15 mouse cellular contexts compared by ENCODE assay signal in genomic region chr5:67534056-67534455, GRCm38 (mm10).
DNase-seq lines count a peak whose midpoint lies in the region; ATAC-seq and TF ChIP-seq lines count a peak whose summit lies in the region.
"Had no signal": no experiment of that assay in that cellular context is flagged by ENCODE, and none has a peak within 500 bp of the region (broad histone marks: within the 10 kb centered on the region; RNA-seq: fewer than 3 reads in every experiment).

No protein-coding gene starts in this region.

- no peak overlapping the region for H3K4me3 ChIP-seq in kidney, embryonic 15.5 days (replicated peaks)
- H3K4me3 ChIP-seq in lung, postnatal 0 days (ENCODE audit: low read depth, low read length), result no peak overlapping the region
- H3K4me3 ChIP-seq: erythroblast, embryonic 14.5 days; heart, embryonic 13.5 days; hindbrain, embryonic 10.5 days; neural tube, embryonic 12.5 days had no signal

- no peak overlapping the region for H3K4me2 ChIP-seq in kidney, embryonic 15.5 days
- H3K4me2 ChIP-seq in lung, postnatal 0 days (replicated peaks; ENCODE audit: low read depth, low read length), result no peak overlapping the region
- H3K4me2 ChIP-seq: heart, embryonic 13.5 days; neural tube, embryonic 12.5 days had no signal

- DNase-seq in embryo, embryonic 11 days, result peak; percentile 37
- no peak for DNase-seq in embryo, embryonic 10 days (ENCODE audit: low spot score)
- DNase-seq in kidney, adult 11 months, result no peak
- DNase-seq in lung, postnatal 0 days (ENCODE audit: low spot score), result peak; percentile 64
- DNase-seq in lung, postnatal 25 days (ENCODE audit: low spot score), result no peak
- peak; percentile 22 for DNase-seq in retina, embryonic 14.5 days (ENCODE audit: low spot score)
- DNase-seq: cerebellum, postnatal 25 days had no signal

- H3K9ac ChIP-seq in kidney, embryonic 15.5 days, result no peak overlapping the region
- no peak overlapping the region for H3K9ac ChIP-seq in lung, postnatal 0 days (replicated peaks; ENCODE audit: low read depth)
- H3K9ac ChIP-seq: heart, embryonic 13.5 days; neural tube, embryonic 12.5 days had no signal

- ATAC-seq in kidney, embryonic 15.5 days (replicated peaks; ENCODE audit: low FRiP score), result no peak
- ATAC-seq in lung, postnatal 0 days, result no peak
- no peak for ATAC-seq in CD4-positive, CD25-positive, alpha-beta regulatory T cell, adult 4 months
- ATAC-seq: activated CD4-positive, CD25-positive, alpha-beta regulatory T cell, adult 4 months had no signal

- peak; percentile 60 for TF ChIP-seq CTCF in lung, postnatal 0 days (IDR thresholded peaks at IDR 0.05)

- no peaks in the 10 kb centered on the region for H3K27me3 ChIP-seq in kidney, embryonic 15.5 days
- H3K27me3 ChIP-seq in lung, postnatal 0 days (replicated peaks; ENCODE audit: insufficient read depth, low read length), result no peaks in the 10 kb centered on the region
- H3K27me3 ChIP-seq: heart, embryonic 13.5 days; neural tube, embryonic 12.5 days had no signal

- peaks cover 27% of the 10 kb centered on the region for H3K4me1 ChIP-seq in kidney, embryonic 15.5 days
- no peaks in the 10 kb centered on the region for H3K4me1 ChIP-seq in lung, postnatal 0 days (ENCODE audit: insufficient read depth, low read depth, low read length)
- H3K4me1 ChIP-seq: neural tube, embryonic 12.5 days had no signal

- H3K27ac ChIP-seq in kidney, embryonic 15.5 days, result peak overlapping the region; percentile 33; the same call in 1 of the 2 replicates
- no peak overlapping the region for H3K27ac ChIP-seq in lung, postnatal 0 days (ENCODE audit: low read length)
- H3K27ac ChIP-seq: heart, embryonic 13.5 days; hindbrain, embryonic 10.5 days; neural tube, embryonic 12.5 days had no signal

- WGBS in kidney, embryonic 15.5 days, result 56% methylated on average over 7 of the region's 7 CpGs
- 59% methylated on average over 7 of the region's 7 CpGs for WGBS in lung, postnatal 0 days

- no peak for TF ChIP-seq EP300 in lung, postnatal 0 days (IDR thresholded peaks at IDR 0.05)

- no peaks in the 10 kb centered on the region for H3K36me3 ChIP-seq in kidney, embryonic 15.5 days
- H3K36me3 ChIP-seq in lung, postnatal 0 days (ENCODE audit: insufficient read depth, low read length), result no peaks in the 10 kb centered on the region
- H3K36me3 ChIP-seq: G1E; heart, embryonic 13.5 days; hindbrain, embryonic 10.5 days; neural tube, embryonic 12.5 days had no signal

- H3K9me3 ChIP-seq in kidney, embryonic 15.5 days (replicated peaks), result no peaks in the 10 kb centered on the region
- no peaks in the 10 kb centered on the region for H3K9me3 ChIP-seq in lung, postnatal 0 days (ENCODE audit: low read length)
- H3K9me3 ChIP-seq: G1E; heart, embryonic 13.5 days; hindbrain, embryonic 10.5 days; neural tube, embryonic 12.5 days had no signal

Comparison
In these comparisons a context has a peak if more than half of its experiments do, and no peak if none do; other contexts are left out.
1. DNase-seq: peak in embryo, embryonic 11 days (single experiment), lung, postnatal 0 days (single experiment) and retina, embryonic 14.5 days (single experiment); none in embryo, embryonic 10 days (single experiment), kidney, adult 11 months (single experiment) and lung, postnatal 25 days (single experiment).